In the genomic region with DNA sequence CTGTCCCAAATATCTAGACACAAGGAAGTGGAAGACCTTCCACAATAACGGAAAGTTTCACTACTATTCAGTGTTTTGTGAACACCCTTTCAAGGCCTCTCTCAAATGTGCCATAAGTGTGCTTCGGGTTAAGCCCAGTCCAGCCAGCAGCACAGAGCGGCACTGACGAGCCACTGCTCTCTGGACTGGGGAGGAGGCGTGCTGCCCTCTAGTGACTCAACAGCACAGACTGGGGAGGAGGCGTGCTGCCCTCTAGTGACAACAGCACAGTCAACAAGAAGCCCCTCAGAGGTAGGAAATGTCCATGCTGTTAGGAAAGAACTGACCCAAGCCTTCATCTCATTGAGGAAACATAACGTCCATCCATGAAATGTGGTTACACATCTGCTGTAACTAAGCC, we compare ENCODE assay signal across 8 mouse cellular contexts. TPM values are rescaled to one million over a fixed set of nuclear protein-coding genes. Genes with fewer than 3 reads are reported as not detected.
DNase-seq lines count a peak whose midpoint lies in the region; ATAC-seq and TF ChIP-seq lines count a peak whose summit lies in the region.

No protein-coding gene starts in this region.

- peak; percentile 84; the same call in 1 of the 2 replicates for ATAC-seq in heart, embryonic 11.5 days (replicated peaks; ENCODE audit: insufficient number of reproducible peaks, low FRiP score, low TSS enrichment)
- peak; percentile 96 for ATAC-seq in kidney, embryonic 14.5 days (ENCODE audit: low FRiP score, low TSS enrichment)
- peak; percentile 77 for ATAC-seq in limb, embryonic 15.5 days (ENCODE audit: insufficient number of reproducible peaks, low FRiP score, low TSS enrichment, low read depth)

- no peaks in the 10 kb centered on the region for H3K27me3 ChIP-seq in heart, embryonic 11.5 days (ENCODE audit: control insufficient read depth, insufficient read depth, low read length)
- H3K27me3 ChIP-seq in kidney, embryonic 14.5 days (ENCODE audit: control insufficient read depth, insufficient read depth, low read length) = no peaks in the 10 kb centered on the region
- no peaks in the 10 kb centered on the region for H3K27me3 ChIP-seq in limb, embryonic 15.5 days

- 12% methylated on average over 7 of the region's 7 CpGs for WGBS in heart, embryonic 11.5 days (ENCODE audit: insufficient replicate concordance)
- WGBS in kidney, embryonic 14.5 days = 10% methylated on average over 7 of the region's 7 CpGs
- 12% methylated on average over 7 of the region's 7 CpGs for WGBS in limb, embryonic 15.5 days

- TF ChIP-seq CTCF in embryonic fibroblast, embryonic 13.5 days (IDR thresholded peaks at IDR 0.05; ENCODE audit: borderline replicate concordance, insufficient read depth, low read length) = peak; percentile 100

- no peak overlapping the region for H3K9ac ChIP-seq in heart, embryonic 11.5 days (ENCODE audit: low read depth, low read length)
- H3K9ac ChIP-seq in kidney, embryonic 14.5 days (ENCODE audit: low read depth, low read length) = no peak overlapping the region
- no peak overlapping the region for H3K9ac ChIP-seq in limb, embryonic 15.5 days

- no peaks in the 10 kb centered on the region for H3K9me3 ChIP-seq in heart, embryonic 11.5 days (replicated peaks; ENCODE audit: control insufficient read depth, low read length)
- no peaks in the 10 kb centered on the region for H3K9me3 ChIP-seq in kidney, embryonic 14.5 days (ENCODE audit: control insufficient read depth, low read length)
- no peaks in the 10 kb centered on the region for H3K9me3 ChIP-seq in limb, embryonic 15.5 days

- 0 out of 2 replicates have a peak, but pooled peaks cover 3% of the 10 kb centered on the region for H3K36me3 ChIP-seq in heart, embryonic 11.5 days (ENCODE audit: control insufficient read depth, insufficient read depth, low read length)
- H3K36me3 ChIP-seq in kidney, embryonic 14.5 days (ENCODE audit: control insufficient read depth, insufficient read depth, low read length) = peaks cover 1% of the 10 kb centered on the region; the same call in 1 of the 2 replicates
- peaks cover 12% of the 10 kb centered on the region for H3K36me3 ChIP-seq in limb, embryonic 15.5 days

- peak; percentile 78 for DNase-seq in CD4-positive helper T cell, adult 2 months (ENCODE audit: low read depth, low spot score)
- peak; percentile 90 for DNase-seq in brain, adult 2 months (ENCODE audit: low read depth, low spot score)
- DNase-seq in monocyte, adult 2 months (ENCODE audit: low read depth in 1 of 2, low spot score in 2 of 2) = peak; percentile 35 to 38
- DNase-seq in spleen, postnatal 14 days (ENCODE audit: low spot score in 2 of 2) = peak; percentile 45 to 67

- no peak overlapping the region for H3K4me2 ChIP-seq in heart, embryonic 11.5 days
- no peak overlapping the region for H3K4me2 ChIP-seq in kidney, embryonic 14.5 days (replicated peaks; ENCODE audit: low read depth, low read length)
- H3K4me2 ChIP-seq in limb, embryonic 15.5 days = no peak overlapping the region

- no peak overlapping the region for H3K4me3 ChIP-seq in embryonic fibroblast, embryonic 13.5 days (ENCODE audit: insufficient read depth, low read length)
- no peak overlapping the region for H3K4me3 ChIP-seq in heart, embryonic 11.5 days (ENCODE audit: low read depth, low read length)
- H3K4me3 ChIP-seq in kidney, embryonic 14.5 days (ENCODE audit: low read length) = no peak overlapping the region
- H3K4me3 ChIP-seq in limb, embryonic 15.5 days = no peak overlapping the region

- H3K27ac ChIP-seq in embryonic fibroblast, embryonic 13.5 days (ENCODE audit: insufficient read depth, low read length) = no peak overlapping the region
- H3K27ac ChIP-seq in heart, embryonic 11.5 days (ENCODE audit: low read depth, low read length) = 0 out of 2 replicates have a peak overlapping the region, but pooled peaks have one; percentile 29
- no peak overlapping the region for H3K27ac ChIP-seq in kidney, embryonic 14.5 days (ENCODE audit: low read depth, low read length)
- no peak overlapping the region for H3K27ac ChIP-seq in limb, embryonic 15.5 days

- no peak for TF ChIP-seq POLR2A in embryonic fibroblast, embryonic 13.5 days (IDR thresholded peaks at IDR 0.05; ENCODE audit: low read depth, low read length)

- H3K4me1 ChIP-seq in embryonic fibroblast, embryonic 13.5 days (ENCODE audit: control insufficient read depth, insufficient read depth, low read length) = no peaks in the 10 kb centered on the region
- H3K4me1 ChIP-seq in heart, embryonic 11.5 days (ENCODE audit: control insufficient read depth, insufficient read depth, low read length) = peaks cover 7% of the 10 kb centered on the region; the same call in 1 of the 2 replicates
- H3K4me1 ChIP-seq in kidney, embryonic 14.5 days (ENCODE audit: control insufficient read depth, insufficient read depth, low read length) = no peaks in the 10 kb centered on the region
- H3K4me1 ChIP-seq in limb, embryonic 15.5 days = no peaks in the 10 kb centered on the region

RNA-seq across cellular contexts. Expression of a gene that starts 24.6 kb away (rescaled TPM):
- polyA plus RNA-seq in embryonic fibroblast, embryonic 13.5 days (2011; ENCODE audit: insufficient read length, low read depth, missing spikeins) = 9.9 and 13.2 TPM in 2 replicates
- 12.8 and 16.7 TPM in 2 replicates for polyA plus RNA-seq in heart, embryonic 11.5 days (2014; fragmentation: Nextera tagmentation; extraction: Ambion mirVana)
- 14.0 and 23.7 TPM in 2 replicates for polyA plus RNA-seq in kidney, embryonic 14.5 days (2014; fragmentation: Nextera tagmentation; extraction: Ambion mirVana)
- 13.3 and 16.2 TPM in 2 replicates for polyA plus RNA-seq in limb, embryonic 15.5 days (2015; fragmentation: Nextera tagmentation; extraction: Ambion mirVana)

RNA-seq across cellular contexts. Expression of a gene that starts 30.7 kb away (rescaled TPM):
- 55.2 and 63.9 TPM in 2 replicates for polyA plus RNA-seq in embryonic fibroblast, embryonic 13.5 days (2011; ENCODE audit: insufficient read length, low read depth, missing spikeins)
- polyA plus RNA-seq in heart, embryonic 11.5 days (2014; fragmentation: Nextera tagmentation; extraction: Ambion mirVana) = 31.9 and 35.1 TPM in 2 replicates
- 18.8 and 44.4 TPM in 2 replicates for polyA plus RNA-seq in kidney, embryonic 14.5 days (2014; fragmentation: Nextera tagmentation; extraction: Ambion mirVana)
- 44.9 and 45.2 TPM in 2 replicates for polyA plus RNA-seq in limb, embryonic 15.5 days (2015; fragmentation: Nextera tagmentation; extraction: Ambion mirVana)

RNA-seq across cellular contexts. Expression of a gene that starts 49.5 kb away (rescaled TPM):
- 144 and 152 TPM in 2 replicates for polyA plus RNA-seq in embryonic fibroblast, embryonic 13.5 days (2011; ENCODE audit: insufficient read length, low read depth, missing spikeins)
- polyA plus RNA-seq in heart, embryonic 11.5 days (2014; fragmentation: Nextera tagmentation; extraction: Ambion mirVana) = 165 and 210 TPM in 2 replicates
- 5.1 and 6.3 TPM in 2 replicates for polyA plus RNA-seq in kidney, embryonic 14.5 days (2014; fragmentation: Nextera tagmentation; extraction: Ambion mirVana)
- 28.5 and 41.5 TPM in 2 replicates for polyA plus RNA-seq in limb, embryonic 15.5 days (2015; fragmentation: Nextera tagmentation; extraction: Ambion mirVana)

Comparison
In these comparisons a context has a peak if more than half of its experiments do, and no peak if none do; other contexts are left out.
1. DNase-seq: peak in every context shown above with its lines; median percentile 90 in brain, adult 2 months; 78 in CD4-positive helper T cell, adult 2 months; 56 in spleen, postnatal 14 days; 36 in monocyte, adult 2 months.